Mouse (Mus musculus) c-Kit-negative CD71-positive TER-119-positive erythroid progenitor cells, embryonic 14.5 days (primary cell): ENCODE results near the gene Bad.
"Not testable (repeated sequence)": the region's sequence is repeated elsewhere in the genome, so short reads cannot be mapped to it uniquely, and the experiment has no call there.

Experiments used
- DNase-seq: peaks from one replicate; pipeline ENCODE4 v3.0.0-alpha.2; 2013; ENCODE audit warnings: low read depth, low spot score

Gene Bad

GRCm38 (mm10) chr19:6941372-6942248, at the start of gene Bad:
Gene Bad (plus strand): TSS chr19:6941861.
- peak; percentile 92 for DNase-seq

- no peak for DNase-seq
Observed at GRCm38 (mm10) chr19:6892512-6892911, 49.1 kb upstream of the Bad start.

DNA sequence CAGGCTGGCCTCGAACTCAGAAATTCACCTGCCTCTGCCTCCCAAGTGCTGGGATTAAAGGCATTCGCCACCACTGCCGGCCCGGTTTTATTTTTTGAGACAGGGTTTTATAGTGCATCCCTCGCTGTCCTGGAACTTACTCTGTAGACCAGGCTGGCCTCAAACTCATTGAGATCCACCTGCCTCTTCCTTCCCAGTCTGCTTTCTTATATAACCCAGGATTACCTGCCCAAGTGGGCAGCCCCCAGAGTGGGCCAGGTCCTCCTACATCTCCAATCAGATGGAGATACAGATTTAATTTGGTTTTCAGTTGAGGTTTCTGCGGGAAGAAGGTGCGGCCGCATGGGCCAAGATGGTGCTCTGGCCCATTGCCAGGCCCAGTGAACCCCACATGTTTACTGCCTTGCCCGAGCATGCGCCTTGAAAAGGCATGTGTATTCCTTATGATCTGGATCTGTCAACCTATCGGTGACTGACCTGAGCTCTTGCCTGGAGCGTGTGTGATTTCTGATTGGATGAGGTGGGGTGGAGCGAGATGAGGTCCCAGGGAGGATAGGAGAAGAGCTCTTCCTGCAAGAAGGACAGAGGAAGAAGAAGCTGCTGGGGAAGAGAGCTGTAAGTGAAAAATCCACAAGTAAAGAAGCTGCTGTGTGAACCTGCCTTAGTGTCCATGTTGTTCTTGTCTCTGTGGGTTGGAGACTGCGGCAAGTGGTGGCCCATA, 47.8 kb upstream of the Bad start:
- no peak for DNase-seq

DNA sequence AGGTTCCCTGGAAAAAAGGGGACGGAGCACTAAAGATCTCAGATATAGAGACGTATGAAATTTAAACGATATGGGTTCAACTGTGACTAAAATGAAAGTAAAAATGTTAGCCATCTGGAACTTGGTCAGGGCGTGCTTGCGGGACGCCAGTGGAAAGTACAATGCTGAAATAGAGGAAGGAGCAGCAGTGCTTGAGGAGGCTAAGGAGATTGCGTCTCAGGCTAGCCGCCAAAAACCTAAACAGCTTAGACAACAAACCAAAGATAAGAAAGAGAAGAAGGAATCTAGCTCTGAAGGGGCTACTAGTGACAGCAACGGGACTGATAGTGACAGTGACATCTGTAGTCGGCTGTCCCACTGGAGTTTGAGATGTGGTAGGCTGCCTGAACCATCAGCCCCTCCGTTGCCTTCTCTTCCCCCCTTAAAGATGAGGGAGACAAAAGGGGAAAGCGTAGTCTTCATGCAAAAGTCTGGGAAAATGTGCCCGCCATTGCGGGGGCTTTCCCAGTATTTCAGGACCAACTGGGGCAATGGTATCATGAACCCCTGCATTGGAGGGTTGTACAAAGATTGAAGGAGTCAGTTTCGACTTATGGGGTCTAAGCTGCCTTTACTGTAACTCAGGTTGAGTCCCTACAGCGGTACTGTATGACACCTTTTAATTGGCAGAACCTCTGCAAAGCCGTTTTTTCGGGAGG, 45.9 kb upstream of the Bad start:
- not testable (repeated sequence) for DNase-seq

GRCm38 (mm10) chr19:6899641-6900040, 42.0 kb upstream of the Bad start:
- DNase-seq = no peak

GRCm38 (mm10) chr19:6903031-6903430, 38.6 kb upstream of the Bad start:
- no peak for DNase-seq

DNA sequence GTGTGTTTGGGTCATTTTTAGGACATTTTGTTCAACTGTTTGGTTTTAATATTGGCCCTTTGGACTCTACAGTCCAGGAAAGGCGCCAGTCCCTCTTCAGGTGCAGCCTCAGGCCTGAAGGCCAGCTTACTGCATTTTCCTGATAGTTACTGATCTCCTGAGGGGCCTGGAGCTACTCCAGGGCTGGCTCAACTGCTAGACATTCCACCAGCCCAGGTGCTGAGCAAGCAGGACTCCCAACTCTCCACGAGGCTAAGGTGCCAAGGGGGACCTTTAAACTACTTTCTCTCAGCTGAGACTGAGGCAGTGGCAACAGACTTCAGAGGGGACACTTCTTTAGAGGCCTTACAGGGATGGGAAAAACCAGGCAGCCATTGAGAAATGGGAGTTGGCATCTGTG, 36.8 kb upstream of the Bad start:
- DNase-seq = no peak

- no peak for DNase-seq
Observed at GRCm38 (mm10) chr19:6905498-6906159, 36.0 kb upstream of the Bad start.

DNA sequence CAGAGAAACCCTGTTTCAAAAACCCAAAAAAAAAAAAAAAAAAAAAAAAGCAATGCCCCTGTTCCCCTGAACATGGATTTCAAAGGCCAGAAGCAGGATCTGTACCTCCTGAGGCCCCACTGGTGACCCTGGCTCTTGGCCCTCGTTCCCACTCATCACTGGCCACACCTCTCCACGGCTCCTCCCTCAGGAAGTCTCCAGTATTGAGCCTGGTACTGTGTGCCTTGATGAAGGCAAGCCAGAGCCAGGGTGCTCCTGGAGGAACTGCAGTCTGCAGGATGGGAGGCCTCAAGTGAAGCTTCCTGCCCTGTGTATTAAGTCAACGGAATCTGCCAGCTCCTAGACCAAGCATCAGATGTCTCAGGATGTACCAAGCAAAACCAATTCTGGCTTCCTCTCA, 35.5 kb upstream of the Bad start:
- no peak for DNase-seq

GRCm38 (mm10) chr19:6907094-6907493, 34.6 kb upstream of the Bad start:
- no peak for DNase-seq

GRCm38 (mm10) chr19:6907811-6908540, 33.7 kb upstream of the Bad start:
- DNase-seq = no peak

DNA sequence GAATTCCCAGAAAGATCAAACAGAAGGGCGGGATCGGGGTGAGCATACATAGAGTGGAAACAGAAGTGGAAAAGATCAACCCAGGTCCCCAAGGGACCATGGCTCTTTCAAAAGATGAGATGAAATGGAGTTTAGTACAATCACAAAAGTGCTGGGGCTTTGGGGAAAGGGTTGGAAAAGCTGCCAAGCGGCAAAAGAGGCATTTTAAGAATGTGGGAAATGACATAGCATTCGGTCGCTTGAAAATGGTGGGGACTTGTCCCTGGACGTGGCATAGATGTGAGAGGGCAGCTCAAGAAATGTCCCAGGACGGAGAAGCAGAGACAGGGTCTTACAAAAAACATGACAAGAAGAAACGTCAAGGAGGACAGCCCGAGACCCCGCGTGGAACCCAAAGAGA, 32.6 kb upstream of the Bad start:
- no peak for DNase-seq

GRCm38 (mm10) chr19:6909507-6910289, 32.0 kb upstream of the Bad start, which contains the start of the genes Trmt112 and Prdx5:
Gene Trmt112 (plus strand): TSS chr19:6909698.
Gene Prdx5 (minus strand): TSS chr19:6910106.
- DNase-seq = peak; percentile 56

DNA sequence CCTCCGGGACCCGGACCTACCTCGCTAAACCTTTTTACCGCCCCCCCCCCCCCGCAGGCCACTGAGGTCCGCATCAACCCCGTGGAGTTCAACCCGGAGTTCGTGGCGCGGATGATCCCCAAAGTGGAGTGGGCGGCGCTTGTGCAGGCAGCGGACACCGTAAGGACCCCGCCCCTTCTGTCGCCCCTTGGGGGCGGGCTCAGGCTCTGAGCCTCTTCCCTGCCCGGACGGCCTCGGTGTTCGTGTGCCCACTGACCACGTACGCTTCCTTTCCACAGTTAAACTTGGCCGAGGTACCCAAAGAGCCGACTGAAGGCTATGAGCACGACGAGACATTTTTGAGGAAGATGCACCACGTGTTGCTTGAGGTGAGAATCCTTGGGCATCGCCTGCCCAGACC, 31.4 kb upstream of the Bad start:
- not testable (repeated sequence) for DNase-seq

GRCm38 (mm10) chr19:6911101-6912074, 30.3 kb upstream of the Bad start:
- no peak for DNase-seq

- DNase-seq = no peak
Observed at GRCm38 (mm10) chr19:6912205-6912970, 29.3 kb upstream of the Bad start.

DNA sequence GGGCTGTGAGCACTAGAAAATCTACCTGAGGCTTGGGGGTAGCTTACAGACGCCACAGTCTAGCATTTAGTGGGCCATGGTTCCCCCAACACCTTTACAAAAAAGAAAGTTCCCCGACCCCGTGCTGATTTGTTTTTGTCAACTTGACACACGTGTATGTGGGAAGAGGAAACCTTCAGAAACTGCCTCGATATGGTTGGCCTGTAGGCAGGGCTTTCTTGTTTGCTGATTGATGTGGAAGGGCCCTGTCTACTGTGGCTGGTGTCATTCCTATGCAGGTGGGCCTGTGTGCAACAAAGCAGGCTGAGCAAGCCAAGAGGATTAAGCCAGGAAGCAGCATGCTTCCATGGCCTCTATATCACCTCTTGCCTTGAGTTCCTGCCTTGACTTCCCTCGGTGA, 28.6 kb upstream of the Bad start:
- DNase-seq = no peak

DNA sequence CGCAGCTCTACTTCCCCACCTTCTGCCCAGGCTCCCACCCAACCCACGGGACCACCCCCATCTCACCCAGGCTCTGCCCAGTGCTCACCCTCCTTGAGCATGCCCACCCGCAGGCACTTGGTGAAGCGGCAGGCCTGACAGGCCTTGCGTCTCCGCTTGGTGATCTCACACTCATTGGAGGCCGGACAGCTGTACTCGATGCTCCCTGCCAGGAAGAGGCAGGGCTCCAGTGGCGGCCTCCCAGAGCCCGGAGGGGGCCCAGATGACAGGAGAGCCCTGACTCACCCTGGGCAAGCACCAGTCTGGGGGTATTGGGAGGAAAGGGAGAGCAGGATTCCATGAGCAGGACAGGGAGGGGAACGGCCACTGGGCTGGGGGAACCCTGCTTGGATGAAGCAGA, 27.7 kb upstream of the Bad start:
- DNase-seq = no peak
